Mouse (Mus musculus) forebrain, embryonic 14.5 days (tissue): Measurements from ENCODE around the gene Mtg2. TPM values are rescaled to one million over a fixed set of nuclear protein-coding genes. Genes with fewer than 3 reads are reported as not detected.
A peak's percentile ranks its signal among the peaks of the same experiment; 100 is the strongest.

Source experiments
- ATAC-seq: fragments of 200-750 bp; cut with Nextera tagmentation; 2 replicates; pipeline ENCODE4 v1.8.0; 2017; ENCODE audit warnings: mild to moderate bottlenecking, moderate library complexity
- DNase-seq: peaks from one replicate; pipeline ENCODE4 v3.0.0-alpha.2; 2015; ENCODE audit warnings: low spot score
- H3K27ac ChIP-seq: fragments of 300-500 bp; sonication (generic); 2 replicates; pipeline ENCODE4 v1.5.1; 2014; ENCODE audit warnings: low read depth, mild to moderate bottlenecking, control low read depth, low read length, moderate library complexity
- H3K27me3 ChIP-seq: fragments of 300-500 bp; sonication (generic); replicated peaks from 2 replicates; pipeline ENCODE4 v1.6.1; 2014; ENCODE audit warnings: low read length, control low read depth, mixed read lengths; ENCODE audit not compliant: control insufficient read depth, insufficient read depth
- H3K36me3 ChIP-seq: fragments of 300-500 bp; sonication (generic); 2 replicates; pipeline ENCODE4 v1.6.1; 2014; ENCODE audit warnings: low read length, control low read depth; ENCODE audit not compliant: control insufficient read depth, insufficient read depth
- H3K4me1 ChIP-seq: fragments of 300-500 bp; sonication (generic); 2 replicates; pipeline ENCODE4 v1.6.1; 2014; ENCODE audit warnings: antibody characterized with exemption, low read length, control low read depth; ENCODE audit not compliant: control insufficient read depth, insufficient read depth
- H3K4me2 ChIP-seq: fragments of 300-500 bp; sonication (generic); 2 replicates; pipeline ENCODE4 v1.6.1; 2014; ENCODE audit warnings: mild to moderate bottlenecking, control low read depth, low read length
- H3K4me3 ChIP-seq: fragments of 300-500 bp; sonication (generic); 2 replicates; pipeline ENCODE4 v1.5.1; 2014; ENCODE audit warnings: low read depth, low read length, control low read depth
- H3K9ac ChIP-seq: fragments of 300-500 bp; sonication (generic); 2 replicates; pipeline ENCODE4 v1.6.1; 2014; ENCODE audit warnings: mild to moderate bottlenecking, low read length, control low read depth, moderate library complexity
- H3K9me3 ChIP-seq: fragments of 300-500 bp; sonication (generic); replicated peaks from 2 replicates; pipeline ENCODE4 v1.6.1; 2016; ENCODE audit warnings: low read length, control low read depth, mixed read lengths; ENCODE audit not compliant: control insufficient read depth
- WGBS: fragments of 180-500 bp; shearing (Covaris S2); extraction: QIAGEN DNeasy Blood & Tissue Kit; methylation state at CpG from one replicate; pipeline ENCODE4 v1.1.7; 2014; 5-methylcytosine and 5-hydroxymethylcytosine counted together
- polyA plus RNA-seq: library from polyadenylated mRNA; unstranded; fragments of >200 nt; fragmentation: Nextera tagmentation; extraction: Ambion mirVana; gene quantifications from 2 replicates; pipeline ENCODE4 v1.2.1, GENCODE M21; 2014

Mtg2 gene
- polyA plus RNA-seq = 32.4 and 34.3 TPM in 2 replicates

GRCm38 (mm10) chr2:180070481-180071453, at the start of gene Mtg2:
Gene Mtg2, plus strand, starts transcription at chr2:180070588.
- peaks cover 35% of the 10 kb centered on the region for H3K36me3 ChIP-seq
- H3K4me2 ChIP-seq = peak within 1 kb of the TSS; percentile 91
- no peaks in the 10 kb centered on the region for H3K9me3 ChIP-seq
- ATAC-seq (peak; percentile 97), DNase-seq (peak; percentile 95)
- H3K9ac ChIP-seq = peak within 1 kb of the TSS; percentile 82
- peak within 1 kb of the TSS; percentile 65 for H3K4me3 ChIP-seq
- peaks cover 11% of the 10 kb centered on the region; the same call in 1 of the 2 replicates for H3K4me1 ChIP-seq
- peak within 1 kb of the TSS; percentile 85 for H3K27ac ChIP-seq
- WGBS = 5% methylated on average over 58 of the region's 58 CpGs
- H3K27me3 ChIP-seq = no peaks in the 10 kb centered on the region

DNA sequence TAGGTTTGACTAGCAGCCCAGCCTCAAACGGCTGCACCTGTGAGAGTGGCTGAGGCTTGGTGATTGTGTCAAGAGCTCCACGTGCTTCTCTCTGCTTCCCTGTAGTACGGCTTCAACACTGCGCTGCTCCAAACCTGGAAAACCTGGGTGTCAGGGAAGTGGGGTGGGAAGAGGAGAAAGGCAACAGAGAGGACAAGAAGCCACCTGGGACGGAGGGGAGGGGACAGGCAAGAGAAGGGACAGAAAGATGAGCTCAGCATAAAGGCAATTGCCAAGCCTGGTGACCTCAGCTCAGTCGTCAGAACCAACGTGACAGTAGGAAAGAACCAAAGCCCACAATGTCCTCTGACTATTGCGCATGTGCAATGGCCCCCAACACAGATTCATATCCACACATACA, 49.5 kb upstream of the Mtg2 start:
- no peak overlapping the region for H3K4me2 ChIP-seq
- no peaks in the 10 kb centered on the region for H3K9me3 ChIP-seq
- H3K36me3 ChIP-seq = no peaks in the 10 kb centered on the region
- WGBS = 84% methylated on average over 8 of the region's 8 CpGs
- no peak overlapping the region for H3K27ac ChIP-seq
- 0 out of 2 replicates have a peak, but pooled peaks cover 10% of the 10 kb centered on the region for H3K27me3 ChIP-seq
- DNase-seq = no peak
- ATAC-seq = no peak
- no peak overlapping the region for H3K4me3 ChIP-seq
- H3K9ac ChIP-seq = no peak overlapping the region
- no peaks in the 10 kb centered on the region for H3K4me1 ChIP-seq

GRCm38 (mm10) chr2:180022751-180023150, 47.6 kb upstream of the Mtg2 start:
- no peak overlapping the region for H3K4me2 ChIP-seq
- H3K27ac ChIP-seq = no peak overlapping the region
- WGBS = 66% methylated on average over 6 of the region's 6 CpGs
- H3K4me3 ChIP-seq = no peak overlapping the region
- H3K27me3 ChIP-seq = 0 out of 2 replicates have a peak, but pooled peaks cover 10% of the 10 kb centered on the region
- no peaks in the 10 kb centered on the region for H3K9me3 ChIP-seq
- no peak overlapping the region for H3K9ac ChIP-seq
- H3K4me1 ChIP-seq = peaks cover 15% of the 10 kb centered on the region
- ATAC-seq (no peak), DNase-seq (no peak)
- H3K36me3 ChIP-seq = peaks cover 11% of the 10 kb centered on the region

DNA sequence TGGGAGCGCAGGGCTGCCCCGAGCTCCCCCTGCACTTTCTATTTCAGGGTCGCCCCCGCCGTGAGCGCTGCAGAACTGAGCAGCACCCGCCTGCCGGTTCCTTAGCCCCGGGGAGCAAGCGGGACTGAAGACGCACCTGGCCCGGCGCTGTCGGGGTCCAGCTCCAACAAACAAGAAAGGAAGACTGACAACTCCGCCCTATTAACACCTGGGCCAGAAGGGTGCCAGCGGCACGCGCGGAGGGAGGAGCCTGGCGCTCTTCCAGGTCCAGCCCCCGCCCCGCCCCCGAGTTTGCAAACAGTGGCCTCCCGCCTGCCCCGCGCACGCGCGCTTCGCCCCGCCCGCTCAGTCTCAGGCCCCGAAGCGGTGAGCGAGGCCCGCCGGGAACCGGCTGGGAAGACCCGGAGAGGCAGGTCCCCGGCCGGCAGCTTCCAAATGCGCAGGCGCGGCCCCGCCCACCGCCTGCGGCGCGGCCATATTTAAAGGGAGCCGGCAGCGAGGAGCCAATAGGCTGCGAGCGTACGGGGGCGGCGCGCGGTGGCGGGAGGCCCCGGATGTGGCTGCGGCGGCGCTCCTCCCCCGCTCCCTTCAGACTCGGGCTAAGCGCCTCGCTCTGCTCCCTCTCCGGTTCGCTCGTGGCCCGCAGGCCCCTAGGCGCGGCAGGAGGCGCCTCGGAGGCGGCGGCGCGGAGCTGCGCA, 45.8 kb upstream of the Mtg2 start, which contains the start of gene Lsm14b:
Gene Lsm14b (plus strand): TSS at position 587 of the 698 bp plus-strand sequence.
- Histone ChIP-seq H3K4me3 (peak within 1 kb of the TSS; percentile 97), H3K27me3 (0 out of 2 replicates have a peak, but pooled peaks cover 10% of the 10 kb centered on the region), H3K9ac (peak within 1 kb of the TSS; percentile 98), H3K4me2 (peak within 1 kb of the TSS; percentile 91), H3K9me3 (no peaks in the 10 kb centered on the region), H3K4me1 (peaks cover 25% of the 10 kb centered on the region), H3K27ac (peak within 1 kb of the TSS; percentile 96), H3K36me3 (peaks cover 29% of the 10 kb centered on the region)
- DNase-seq (peak; percentile 98), ATAC-seq (peak; percentile 98)
- 0% methylated on average over 51 of the region's 80 CpGs for WGBS

- Histone ChIP-seq H3K4me3 (peak overlapping the region; percentile 97), H3K4me1 (peaks cover 25% of the 10 kb centered on the region), H3K9me3 (no peaks in the 10 kb centered on the region), H3K27me3 (0 out of 2 replicates have a peak, but pooled peaks cover 10% of the 10 kb centered on the region), H3K9ac (peak overlapping the region; percentile 98), H3K27ac (peak overlapping the region; percentile 96), H3K36me3 (peaks cover 37% of the 10 kb centered on the region), H3K4me2 (peak overlapping the region; percentile 81)
- peak; percentile 49 for ATAC-seq
- peak; percentile 37 for DNase-seq
- 1% methylated on average over 68 of the region's 84 CpGs for WGBS
These were observed 45.1 kb upstream of the Mtg2 start for GRCm38 (mm10) chr2:180025135-180025860.

DNA sequence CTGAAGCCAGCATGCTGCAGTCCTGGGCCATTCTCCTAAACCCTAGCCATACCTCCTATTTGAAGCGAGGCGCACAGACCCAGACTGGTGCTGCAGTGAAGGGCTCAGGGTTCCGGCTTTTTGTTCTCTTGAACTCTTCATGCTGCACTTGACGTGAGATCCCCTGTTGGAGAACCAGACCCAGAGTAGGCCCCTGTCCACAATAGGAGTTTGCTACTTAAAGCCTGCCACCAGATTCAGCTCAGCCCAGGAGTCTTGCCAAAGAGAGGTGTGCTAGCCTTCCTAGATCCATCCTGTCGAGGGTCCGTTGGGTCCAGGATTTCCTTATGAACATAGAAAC, 44.6 kb upstream of the Mtg2 start:
- H3K4me1 ChIP-seq = peaks cover 25% of the 10 kb centered on the region
- peaks cover 42% of the 10 kb centered on the region for H3K36me3 ChIP-seq
- peak overlapping the region; percentile 96 for H3K27ac ChIP-seq
- H3K9ac ChIP-seq = peak overlapping the region; percentile 98
- peak overlapping the region; percentile 97 for H3K4me3 ChIP-seq
- peak overlapping the region; percentile 81 for H3K4me2 ChIP-seq
- WGBS = 3% methylated on average over 6 of the region's 6 CpGs
- ATAC-seq = no peak
- DNase-seq = no peak
- H3K9me3 ChIP-seq = no peaks in the 10 kb centered on the region
- 0 out of 2 replicates have a peak, but pooled peaks cover 10% of the 10 kb centered on the region for H3K27me3 ChIP-seq

- Histone ChIP-seq H3K36me3 (peaks cover 62% of the 10 kb centered on the region), H3K27ac (no peak overlapping the region), H3K4me3 (peak overlapping the region; percentile 97), H3K4me1 (peaks cover 25% of the 10 kb centered on the region), H3K4me2 (peak overlapping the region; percentile 81), H3K9me3 (no peaks in the 10 kb centered on the region), H3K27me3 (0 out of 2 replicates have a peak, but pooled peaks cover 7% of the 10 kb centered on the region), H3K9ac (peak overlapping the region; percentile 98)
- DNase-seq (no peak), ATAC-seq (no peak)
- 73% methylated on average over 9 of the region's 9 CpGs for WGBS
These were observed 42.6 kb upstream of the Mtg2 start for GRCm38 (mm10) chr2:180027768-180028167.

GRCm38 (mm10) chr2:180031270-180031669, 39.1 kb upstream of the Mtg2 start:
- no peak overlapping the region for H3K27ac ChIP-seq
- H3K4me2 ChIP-seq = no peak overlapping the region
- H3K4me1 ChIP-seq = peaks cover 24% of the 10 kb centered on the region
- ATAC-seq = no peak
- no peak for DNase-seq
- H3K9ac ChIP-seq = no peak overlapping the region
- H3K9me3 ChIP-seq = no peaks in the 10 kb centered on the region
- peaks cover 97% of the 10 kb centered on the region for H3K36me3 ChIP-seq
- no peaks in the 10 kb centered on the region for H3K27me3 ChIP-seq
- WGBS = 93% methylated on average over 6 of the region's 6 CpGs
- no peak overlapping the region for H3K4me3 ChIP-seq
